Mouse (Mus musculus) intestine, embryonic 15.5 days (tissue): Measurements from ENCODE around the gene 6030445D17Rik. TPM values are rescaled to one million over a fixed set of nuclear protein-coding genes. Genes with fewer than 3 reads are reported as not detected.

Experiments
- ATAC-seq: fragments of 200-750 bp; cut with Nextera tagmentation; 2 replicates; pipeline ENCODE4 v1.8.0; 2017; ENCODE audit warnings: moderate TSS enrichment, moderate library complexity
- H3K27ac ChIP-seq: fragments of 300-500 bp; sonication (generic); 2 replicates; pipeline ENCODE4 v1.5.1; 2015; ENCODE audit warnings: mild to moderate bottlenecking, inconsistent platforms
- H3K27me3 ChIP-seq: fragments of 300-500 bp; sonication (generic); replicated peaks from 2 replicates; pipeline ENCODE4 v1.6.1; 2015; ENCODE audit warnings: inconsistent platforms
- H3K36me3 ChIP-seq: fragments of 300-500 bp; sonication (generic); 2 replicates; pipeline ENCODE4 v1.6.1; 2015; ENCODE audit warnings: inconsistent platforms
- H3K4me1 ChIP-seq: fragments of 300-500 bp; sonication (generic); replicated peaks from 2 replicates; pipeline ENCODE4 v1.6.1; 2015; ENCODE audit warnings: inconsistent platforms
- H3K4me2 ChIP-seq: fragments of 300-500 bp; sonication (generic); replicated peaks from 2 replicates; pipeline ENCODE4 v1.6.1; 2015; ENCODE audit warnings: mild to moderate bottlenecking, inconsistent platforms
- H3K4me3 ChIP-seq: fragments of 300-500 bp; sonication (generic); replicated peaks from 2 replicates; pipeline ENCODE4 v1.5.1; 2015; ENCODE audit warnings: inconsistent platforms
- H3K9ac ChIP-seq: fragments of 300-500 bp; sonication (generic); 2 replicates; pipeline ENCODE4 v1.6.1; 2015; ENCODE audit warnings: inconsistent platforms
- H3K9me3 ChIP-seq: fragments of 300-500 bp; sonication (generic); 2 replicates; pipeline ENCODE4 v1.6.1; 2016; ENCODE audit warnings: inconsistent platforms
- WGBS: fragments of 180-500 bp; shearing (Covaris S2); methylation state at CpG from one replicate; pipeline ENCODE4 v1.1.7; 2015; 5-methylcytosine and 5-hydroxymethylcytosine counted together
- polyA plus RNA-seq: library from polyadenylated mRNA; unstranded; fragments of >200 nt; fragmentation: Nextera tagmentation; extraction: Ambion mirVana; gene quantifications from 2 replicates; pipeline ENCODE4 v1.2.1, GENCODE M21; 2015

The 6030445D17Rik gene
- polyA plus RNA-seq: 0.43 and 0.50 TPM in 2 replicates

- peak within 1 kb of the TSS; percentile 71 for H3K4me3 ChIP-seq
- no peaks in the 10 kb centered on the region for H3K27me3 ChIP-seq
- H3K9me3 ChIP-seq: no peaks in the 10 kb centered on the region
- peak within 1 kb of the TSS; percentile 75 for H3K9ac ChIP-seq
- ATAC-seq: peak; percentile 86
- whole genome bisulfite sequencing: under 1% methylated on average over 64 of the region's 64 CpGs
- peaks cover 26% of the 10 kb centered on the region for H3K4me1 ChIP-seq
- H3K27ac ChIP-seq: peak within 1 kb of the TSS; percentile 88
- peak within 1 kb of the TSS; percentile 98 for H3K4me2 ChIP-seq
- H3K36me3 ChIP-seq: no peaks in the 10 kb centered on the region
Measured at GRCm38 (mm10) chr4:136462086-136462838, at the start of gene 6030445D17Rik. Gene 6030445D17Rik (plus strand): TSS chr4:136462250.

GRCm38 (mm10) chr4:136415477-136415876 lies 46.6 kb upstream of the 6030445D17Rik start:
- 0 out of 2 replicates have a peak, but pooled peaks cover 2% of the 10 kb centered on the region for H3K4me1 ChIP-seq
- H3K27me3 ChIP-seq: no peaks in the 10 kb centered on the region
- H3K36me3 ChIP-seq: no peaks in the 10 kb centered on the region
- WGBS: 80% methylated on average over 9 of the region's 9 CpGs
- no peak for ATAC-seq
- H3K4me3 ChIP-seq: no peak overlapping the region
- H3K4me2 ChIP-seq: no peak overlapping the region
- H3K27ac ChIP-seq: no peak overlapping the region
- no peak overlapping the region for H3K9ac ChIP-seq
- no peaks in the 10 kb centered on the region for H3K9me3 ChIP-seq

GRCm38 (mm10) chr4:136418962-136419361 lies 43.1 kb upstream of the 6030445D17Rik start:
- Histone ChIP-seq H3K27me3 (peaks cover 13% of the 10 kb centered on the region), H3K4me1 (peaks cover 2% of the 10 kb centered on the region; the same call in 1 of the 2 replicates), H3K27ac (no peak overlapping the region), H3K9me3 (no peaks in the 10 kb centered on the region), H3K4me3 (no peak overlapping the region), H3K4me2 (no peak overlapping the region), H3K36me3 (no peaks in the 10 kb centered on the region), H3K9ac (no peak overlapping the region)
- ATAC-seq: no peak
- 22% methylated on average over 11 of the region's 11 CpGs for WGBS

- no peak overlapping the region for H3K27ac ChIP-seq
- no peaks in the 10 kb centered on the region for H3K36me3 ChIP-seq
- H3K9me3 ChIP-seq: no peaks in the 10 kb centered on the region
- peaks cover 6% of the 10 kb centered on the region for H3K4me1 ChIP-seq
- H3K27me3 ChIP-seq: peaks cover 17% of the 10 kb centered on the region
- WGBS: 79% methylated on average over 6 of the region's 6 CpGs
- H3K9ac ChIP-seq: no peak overlapping the region
- H3K4me3 ChIP-seq: no peak overlapping the region
- ATAC-seq: no peak
- H3K4me2 ChIP-seq: no peak overlapping the region
Measured at GRCm38 (mm10) chr4:136419386-136419785, 42.7 kb upstream of the 6030445D17Rik start.

GRCm38 (mm10) chr4:136423224-136423623 lies 38.8 kb upstream of the 6030445D17Rik start, which contains the start of gene Htr1d:
Gene Htr1d (plus strand): TSS chr4:136423524.
- Histone ChIP-seq H3K27me3 (peaks cover 28% of the 10 kb centered on the region), H3K27ac (no peak within 1 kb of the TSS), H3K4me2 (peak within 1 kb of the TSS; percentile 99), H3K9ac (peak within 1 kb of the TSS; percentile 45), H3K9me3 (no peaks in the 10 kb centered on the region), H3K36me3 (no peaks in the 10 kb centered on the region), H3K4me1 (peaks cover 12% of the 10 kb centered on the region), H3K4me3 (peak within 1 kb of the TSS; percentile 54)
- WGBS: 64% methylated on average over 9 of the region's 9 CpGs
- no peak for ATAC-seq

GRCm38 (mm10) chr4:136424120-136424999 lies 37.7 kb upstream of the 6030445D17Rik start:
- Histone ChIP-seq H3K4me1 (peaks cover 12% of the 10 kb centered on the region), H3K4me3 (peak overlapping the region; percentile 54), H3K36me3 (no peaks in the 10 kb centered on the region), H3K9ac (peak overlapping the region; percentile 45), H3K27ac (no peak overlapping the region), H3K27me3 (peaks cover 28% of the 10 kb centered on the region), H3K9me3 (no peaks in the 10 kb centered on the region), H3K4me2 (peak overlapping the region; percentile 99)
- peak; percentile 71 for ATAC-seq
- 1% methylated on average over 66 of the region's 70 CpGs for WGBS

- Histone ChIP-seq H3K27ac (no peak overlapping the region), H3K9ac (peak overlapping the region; percentile 45), H3K4me2 (peak overlapping the region; percentile 99), H3K4me3 (peak overlapping the region; percentile 54), H3K4me1 (peaks cover 12% of the 10 kb centered on the region), H3K27me3 (peaks cover 28% of the 10 kb centered on the region), H3K36me3 (no peaks in the 10 kb centered on the region), H3K9me3 (no peaks in the 10 kb centered on the region)
- peak; percentile 52; the same call in 1 of the 2 replicates for ATAC-seq
- WGBS: 3% methylated on average over 15 of the region's 15 CpGs
Measured at GRCm38 (mm10) chr4:136425000-136425288, 37.1 kb upstream of the 6030445D17Rik start.

GRCm38 (mm10) chr4:136430609-136431375 lies 31.3 kb upstream of the 6030445D17Rik start:
- 49% methylated on average over 11 of the region's 11 CpGs for WGBS

GRCm38 (mm10) chr4:136431376-136431693 lies 30.7 kb upstream of the 6030445D17Rik start:
- H3K4me2 ChIP-seq: no peak overlapping the region
- H3K27ac ChIP-seq: no peak overlapping the region
- H3K4me1 ChIP-seq: 0 out of 2 replicates have a peak, but pooled peaks cover 3% of the 10 kb centered on the region
- 8% methylated on average over 3 of the region's 3 CpGs for WGBS
- H3K27me3 ChIP-seq: no peaks in the 10 kb centered on the region
- H3K9me3 ChIP-seq: no peaks in the 10 kb centered on the region
- no peaks in the 10 kb centered on the region for H3K36me3 ChIP-seq
- peak; percentile 39; the same call in 1 of the 2 replicates for ATAC-seq
- no peak overlapping the region for H3K4me3 ChIP-seq
- H3K9ac ChIP-seq: no peak overlapping the region

More at GRCm38 (mm10) chr4:136430609-136431375, 31.3 kb upstream of the 6030445D17Rik start:
- no peaks in the 10 kb centered on the region for H3K36me3 ChIP-seq
- H3K27me3 ChIP-seq: 0 out of 2 replicates have a peak, but pooled peaks cover 4% of the 10 kb centered on the region
- no peak overlapping the region for H3K9ac ChIP-seq
- no peak for ATAC-seq
- H3K4me2 ChIP-seq: no peak overlapping the region
- 0 out of 2 replicates have a peak, but pooled peaks cover 3% of the 10 kb centered on the region for H3K4me1 ChIP-seq
- H3K4me3 ChIP-seq: no peak overlapping the region
- H3K9me3 ChIP-seq: no peaks in the 10 kb centered on the region
- H3K27ac ChIP-seq: no peak overlapping the region

GRCm38 (mm10) chr4:136434029-136434428 lies 28.0 kb upstream of the 6030445D17Rik start:
- no peak overlapping the region for H3K27ac ChIP-seq
- peaks cover 3% of the 10 kb centered on the region; the same call in 1 of the 2 replicates for H3K4me1 ChIP-seq
- no peaks in the 10 kb centered on the region for H3K9me3 ChIP-seq
- H3K36me3 ChIP-seq: no peaks in the 10 kb centered on the region
- H3K9ac ChIP-seq: no peak overlapping the region
- no peak overlapping the region for H3K4me3 ChIP-seq
- no peaks in the 10 kb centered on the region for H3K27me3 ChIP-seq
- ATAC-seq: no peak
- WGBS: 84% methylated on average over 4 of the region's 4 CpGs
- H3K4me2 ChIP-seq: no peak overlapping the region

- Histone ChIP-seq H3K27ac (no peak overlapping the region), H3K9ac (no peak overlapping the region), H3K4me3 (no peak overlapping the region), H3K4me1 (no peaks in the 10 kb centered on the region; the same call in 1 of the 2 replicates), H3K9me3 (no peaks in the 10 kb centered on the region), H3K27me3 (no peaks in the 10 kb centered on the region), H3K4me2 (no peak overlapping the region), H3K36me3 (no peaks in the 10 kb centered on the region)
- 58% methylated on average over 4 of the region's 4 CpGs for WGBS
- peak; percentile 49 for ATAC-seq
Measured at GRCm38 (mm10) chr4:136439106-136439505, 22.9 kb upstream of the 6030445D17Rik start.
